Mouse (Mus musculus): Measurements from ENCODE around the gene Rptor. TPM values are rescaled to one million over a fixed set of nuclear protein-coding genes. Genes with fewer than 3 reads are reported as not detected.

Rptor gene
- polyA plus RNA-seq, 1 experiment from 2014 or later = 15.6 TPM

DNA sequence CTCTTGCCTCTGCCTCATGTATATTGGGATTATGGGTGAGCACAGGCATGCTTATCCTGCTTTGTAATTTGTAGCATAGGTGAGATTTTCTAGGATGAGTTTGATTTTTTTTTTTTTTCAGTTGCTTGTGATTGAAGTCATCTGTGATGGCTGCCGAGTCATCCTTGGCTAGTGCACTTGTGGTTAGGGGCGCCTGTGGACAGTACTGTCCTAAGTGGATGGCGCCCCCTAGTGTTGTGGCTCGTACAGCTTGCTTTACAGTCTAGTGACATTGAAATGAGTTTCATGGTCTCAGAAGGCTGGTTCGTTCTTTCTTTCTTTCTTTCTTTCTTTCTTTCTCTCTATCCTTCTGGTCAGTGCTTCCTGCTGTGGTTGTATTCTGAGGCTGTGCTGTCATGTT lies 16.1 kb downstream of the Rptor start:
- Histone ChIP-seq H3K27ac (no peak overlapping the region), H3K4me3 (no peak overlapping the region), H3K36me3 (peaks cover 6% of the 10 kb centered on the region; the same call in 1 of the 2 replicates), H3K9me3 (no peaks in the 10 kb centered on the region), H3K27me3 (ENCODE audit: insufficient read depth, poor library complexity, severe bottlenecking) (no peaks in the 10 kb centered on the region), H3K4me1 (peaks cover 22% of the 10 kb centered on the region)
- 51% methylated on average over 5 of the region's 5 CpGs for WGBS
- no peak for DNase-seq (ENCODE audit: low spot score)

GRCm38 (mm10) chr11:119621266-119621665 lies 18.6 kb downstream of the Rptor start:
- no peak for DNase-seq (ENCODE audit: low spot score)
- Histone ChIP-seq H3K27ac (no peak overlapping the region), H3K9me3 (no peaks in the 10 kb centered on the region), H3K4me3 (no peak overlapping the region), H3K4me1 (peaks cover 45% of the 10 kb centered on the region), H3K36me3 (no peaks in the 10 kb centered on the region), H3K27me3 (ENCODE audit: insufficient read depth, poor library complexity, severe bottlenecking) (no peaks in the 10 kb centered on the region)
- 74% methylated on average over 3 of the region's 3 CpGs for WGBS

DNA sequence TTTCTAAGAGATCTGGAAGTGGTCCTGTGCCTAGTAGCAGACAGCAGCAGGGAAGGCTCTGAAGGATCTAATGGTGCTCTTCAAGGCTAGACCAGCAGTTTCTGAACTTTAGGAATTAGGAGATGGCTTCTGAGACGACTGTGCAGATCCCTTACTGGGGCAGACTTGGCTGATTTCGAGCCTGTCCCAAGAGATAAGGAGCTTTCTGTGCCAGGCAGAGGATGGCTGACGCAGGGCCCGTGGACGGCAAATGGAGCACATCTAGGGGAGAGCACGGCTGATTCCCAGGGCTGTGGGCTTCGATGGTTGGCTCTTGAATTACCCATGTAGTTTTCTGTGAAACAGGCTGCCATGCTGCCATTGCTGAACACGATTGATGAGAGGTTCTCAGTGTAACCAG lies 21.1 kb downstream of the Rptor start:
- H3K27ac ChIP-seq = no peak overlapping the region
- no peak for DNase-seq (ENCODE audit: low spot score)
- H3K9me3 ChIP-seq = no peaks in the 10 kb centered on the region
- no peaks in the 10 kb centered on the region for H3K27me3 ChIP-seq (ENCODE audit: insufficient read depth, poor library complexity, severe bottlenecking)
- WGBS = 66% methylated on average over 8 of the region's 8 CpGs
- H3K4me3 ChIP-seq = no peak overlapping the region
- H3K36me3 ChIP-seq = peaks cover 4% of the 10 kb centered on the region; the same call in 1 of the 2 replicates
- H3K4me1 ChIP-seq = peaks cover 45% of the 10 kb centered on the region

DNA sequence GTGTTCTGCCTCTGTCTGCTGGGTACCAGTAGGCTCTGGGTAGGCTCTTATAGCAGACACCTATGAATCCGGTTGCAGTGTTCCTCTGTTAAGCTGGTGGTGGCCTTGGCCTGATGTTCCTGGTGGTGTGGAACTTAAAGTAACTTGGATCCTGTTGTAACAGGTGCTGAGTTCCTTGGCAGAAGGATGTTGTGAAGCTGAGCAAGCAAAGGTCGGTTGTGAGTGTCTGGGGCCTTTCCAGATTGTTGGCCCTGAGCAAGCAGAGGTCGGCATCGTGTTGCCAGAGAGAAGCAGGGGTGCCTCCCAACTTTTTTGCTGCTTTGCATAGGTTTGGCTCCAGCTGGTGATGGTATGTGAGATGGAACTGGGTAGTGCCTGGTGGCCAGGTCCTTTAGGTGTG lies 21.7 kb downstream of the Rptor start:
- Histone ChIP-seq H3K4me1 (peaks cover 48% of the 10 kb centered on the region), H3K36me3 (peaks cover 4% of the 10 kb centered on the region; the same call in 1 of the 2 replicates), H3K9me3 (no peaks in the 10 kb centered on the region), H3K27ac (no peak overlapping the region), H3K27me3 (ENCODE audit: insufficient read depth, poor library complexity, severe bottlenecking) (no peaks in the 10 kb centered on the region), H3K4me3 (no peak overlapping the region)
- no peak for DNase-seq (ENCODE audit: low spot score)
- WGBS = 74% methylated on average over 4 of the region's 4 CpGs

- H3K4me3 ChIP-seq = no peak overlapping the region
- peaks cover 53% of the 10 kb centered on the region for H3K4me1 ChIP-seq
- 52% methylated on average over 3 of the region's 3 CpGs for WGBS
- H3K36me3 ChIP-seq = peaks cover 4% of the 10 kb centered on the region; the same call in 1 of the 2 replicates
- H3K9me3 ChIP-seq = no peaks in the 10 kb centered on the region
- no peak for DNase-seq (ENCODE audit: low spot score)
- no peak overlapping the region for H3K27ac ChIP-seq
- H3K27me3 ChIP-seq (ENCODE audit: insufficient read depth, poor library complexity, severe bottlenecking) = no peaks in the 10 kb centered on the region
These were observed 22.2 kb downstream of the Rptor start for GRCm38 (mm10) chr11:119624955-119625354.

- Histone ChIP-seq H3K36me3 (peaks cover 4% of the 10 kb centered on the region; the same call in 1 of the 2 replicates), H3K27me3 (ENCODE audit: insufficient read depth, poor library complexity, severe bottlenecking) (no peaks in the 10 kb centered on the region), H3K4me3 (no peak overlapping the region), H3K9me3 (no peaks in the 10 kb centered on the region), H3K4me1 (peaks cover 54% of the 10 kb centered on the region), H3K27ac (no peak overlapping the region)
- 43% methylated on average over 6 of the region's 6 CpGs for WGBS
- no peak for DNase-seq (ENCODE audit: low spot score)
These were observed 22.8 kb downstream of the Rptor start for GRCm38 (mm10) chr11:119625476-119625875.

GRCm38 (mm10) chr11:119625943-119626342 lies 23.2 kb downstream of the Rptor start:
- no peaks in the 10 kb centered on the region for H3K9me3 ChIP-seq
- H3K27me3 ChIP-seq (ENCODE audit: insufficient read depth, poor library complexity, severe bottlenecking) = no peaks in the 10 kb centered on the region
- H3K4me3 ChIP-seq = no peak overlapping the region
- peaks cover 56% of the 10 kb centered on the region for H3K4me1 ChIP-seq
- WGBS = 76% methylated on average over 6 of the region's 6 CpGs
- H3K27ac ChIP-seq = no peak overlapping the region
- H3K36me3 ChIP-seq = peaks cover 4% of the 10 kb centered on the region; the same call in 1 of the 2 replicates
- no peak for DNase-seq (ENCODE audit: low spot score)

DNA sequence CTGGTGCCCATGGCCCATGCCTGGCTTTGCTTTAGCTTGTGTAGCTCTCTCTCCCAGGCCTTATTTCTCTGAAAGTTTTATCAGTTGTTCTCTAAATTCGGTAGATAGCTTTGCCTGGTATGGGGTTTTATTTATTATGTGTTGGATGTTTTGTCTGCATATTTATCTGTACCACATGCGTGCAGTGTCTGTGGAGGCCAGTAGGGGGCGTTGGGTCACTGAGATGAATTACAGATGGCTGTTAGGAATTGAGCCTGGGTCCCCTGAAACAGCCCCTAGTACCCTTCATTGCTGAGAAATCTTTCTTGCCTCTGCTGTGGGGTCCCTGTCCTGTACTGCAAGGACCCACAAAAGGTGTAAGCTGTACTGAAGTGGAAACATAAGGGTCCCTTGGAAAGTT lies 24.5 kb downstream of the Rptor start:
- H3K27ac ChIP-seq = no peak overlapping the region
- no peak for DNase-seq (ENCODE audit: low spot score)
- WGBS = 63% methylated on average over 3 of the region's 3 CpGs
- peaks cover 49% of the 10 kb centered on the region for H3K4me1 ChIP-seq
- H3K9me3 ChIP-seq = no peaks in the 10 kb centered on the region
- peaks cover 4% of the 10 kb centered on the region; the same call in 1 of the 2 replicates for H3K36me3 ChIP-seq
- H3K4me3 ChIP-seq = no peak overlapping the region
- H3K27me3 ChIP-seq (ENCODE audit: insufficient read depth, poor library complexity, severe bottlenecking) = no peaks in the 10 kb centered on the region

DNA sequence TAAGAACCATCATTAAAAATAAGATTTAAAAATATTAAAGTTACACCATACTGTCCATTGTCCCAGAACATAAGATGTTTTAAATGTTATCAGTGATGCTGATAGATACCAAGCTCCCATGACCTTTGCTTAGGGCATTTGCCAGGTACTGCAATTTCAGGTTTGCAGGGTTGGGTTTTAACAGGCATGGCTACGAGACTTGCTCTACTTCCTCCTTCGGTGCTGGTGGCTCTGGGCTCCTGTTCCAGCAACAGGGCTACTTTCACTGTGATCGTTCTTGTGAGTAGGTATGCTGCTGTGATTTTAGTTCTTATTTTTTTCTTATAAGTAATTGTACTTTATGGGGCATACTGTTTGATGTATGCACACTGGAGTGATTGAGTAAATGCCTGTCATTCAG lies 26.4 kb downstream of the Rptor start:
- no peak overlapping the region for H3K4me3 ChIP-seq
- WGBS = 87% methylated on average over 3 of the region's 3 CpGs
- H3K27me3 ChIP-seq (ENCODE audit: insufficient read depth, poor library complexity, severe bottlenecking) = no peaks in the 10 kb centered on the region
- no peaks in the 10 kb centered on the region for H3K9me3 ChIP-seq
- no peak overlapping the region for H3K27ac ChIP-seq
- no peak for DNase-seq (ENCODE audit: low spot score)
- H3K36me3 ChIP-seq = peaks cover 4% of the 10 kb centered on the region; the same call in 1 of the 2 replicates
- H3K4me1 ChIP-seq = peaks cover 39% of the 10 kb centered on the region

- no peaks in the 10 kb centered on the region for H3K9me3 ChIP-seq
- peaks cover 4% of the 10 kb centered on the region; the same call in 1 of the 2 replicates for H3K36me3 ChIP-seq
- DNase-seq (ENCODE audit: low spot score) = no peak
- no peak overlapping the region for H3K27ac ChIP-seq
- no peaks in the 10 kb centered on the region for H3K27me3 ChIP-seq (ENCODE audit: insufficient read depth, poor library complexity, severe bottlenecking)
- no peak overlapping the region for H3K4me3 ChIP-seq
- 84% methylated on average over 5 of the region's 5 CpGs for WGBS
- peaks cover 34% of the 10 kb centered on the region for H3K4me1 ChIP-seq
These were observed 27.6 kb downstream of the Rptor start for GRCm38 (mm10) chr11:119630329-119630728.

GRCm38 (mm10) chr11:119631222-119631870 lies 28.6 kb downstream of the Rptor start:
- 46% methylated on average over 3 of the region's 3 CpGs for WGBS

DNA sequence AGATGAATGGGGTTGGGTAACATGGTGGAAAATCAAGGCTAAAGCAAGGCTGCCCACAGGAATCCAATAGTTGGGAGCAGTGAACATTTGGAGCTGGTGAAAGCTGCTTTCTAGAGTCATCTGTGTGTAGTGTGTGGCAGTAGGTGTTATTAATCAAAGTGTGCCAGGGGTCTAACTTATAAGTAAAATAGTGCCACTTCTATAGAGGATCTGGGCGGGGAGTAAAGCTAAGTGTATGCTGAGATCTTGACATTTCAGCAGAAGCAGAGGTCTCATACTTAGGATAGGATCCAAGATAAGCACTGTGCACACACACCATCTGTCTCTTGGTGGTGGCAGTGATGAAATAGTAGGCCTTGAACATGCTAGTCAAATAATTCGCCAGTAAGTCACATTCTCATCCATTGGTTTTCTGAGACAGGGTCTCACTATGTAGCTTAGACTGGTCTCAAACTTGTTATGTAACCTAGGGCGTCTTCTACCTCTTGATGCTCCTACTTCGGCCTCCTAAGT lies 33.7 kb downstream of the Rptor start:
- H3K27ac ChIP-seq = no peak overlapping the region
- H3K4me3 ChIP-seq = no peak overlapping the region
- no peaks in the 10 kb centered on the region for H3K9me3 ChIP-seq
- peaks cover 35% of the 10 kb centered on the region for H3K4me1 ChIP-seq
- H3K27me3 ChIP-seq (ENCODE audit: insufficient read depth, poor library complexity, severe bottlenecking) = no peaks in the 10 kb centered on the region
- H3K36me3 ChIP-seq = 0 out of 2 replicates have a peak, but pooled peaks cover 4% of the 10 kb centered on the region
- 82% methylated on average over 4 of the region's 4 CpGs for WGBS
- DNase-seq (ENCODE audit: low spot score) = no peak

More at GRCm38 (mm10) chr11:119631222-119631870, 28.6 kb downstream of the Rptor start:
- peaks cover 28% of the 10 kb centered on the region for H3K4me1 ChIP-seq
- H3K9me3 ChIP-seq = no peaks in the 10 kb centered on the region
- DNase-seq (ENCODE audit: low spot score) = no peak
- no peak overlapping the region for H3K27ac ChIP-seq
- H3K36me3 ChIP-seq = peaks cover 4% of the 10 kb centered on the region; the same call in 1 of the 2 replicates
- no peak overlapping the region for H3K4me3 ChIP-seq
- H3K27me3 ChIP-seq (ENCODE audit: insufficient read depth, poor library complexity, severe bottlenecking) = no peaks in the 10 kb centered on the region

DNA sequence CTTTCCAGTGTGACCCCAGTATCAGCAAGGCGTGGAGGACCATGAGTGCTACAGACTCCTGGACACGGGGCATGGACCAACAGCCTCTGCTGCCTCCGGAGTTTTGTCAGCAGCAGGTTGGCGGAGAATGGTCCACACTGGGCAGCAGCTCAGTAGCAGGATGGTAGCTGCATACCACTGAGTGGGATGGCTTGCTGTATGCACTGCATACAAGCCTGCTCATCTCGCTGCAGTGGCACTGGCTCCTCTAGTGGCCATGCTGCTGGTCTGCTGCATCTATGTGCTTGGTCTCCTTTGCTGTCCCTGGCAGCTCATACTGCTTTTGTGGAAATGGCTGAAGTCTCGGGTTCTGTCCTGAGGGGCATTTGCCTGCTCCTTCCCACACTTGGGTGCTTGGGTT lies 34.8 kb downstream of the Rptor start:
- Histone ChIP-seq H3K4me1 (peaks cover 37% of the 10 kb centered on the region), H3K27ac (no peak overlapping the region), H3K27me3 (ENCODE audit: insufficient read depth, poor library complexity, severe bottlenecking) (no peaks in the 10 kb centered on the region), H3K9me3 (no peaks in the 10 kb centered on the region), H3K4me3 (no peak overlapping the region), H3K36me3 (0 out of 2 replicates have a peak, but pooled peaks cover 4% of the 10 kb centered on the region)
- DNase-seq (ENCODE audit: low spot score) = no peak
- 80% methylated on average over 6 of the region's 6 CpGs for whole genome bisulfite sequencing

All from heart, embryonic 10.5 days (tissue).